7 mouse cellular contexts compared by ENCODE assay signal in genomic region chrX:53642980-53643961, GRCm38 (mm10). TPM values are rescaled to one million over a fixed set of nuclear protein-coding genes. Genes with fewer than 3 reads are reported as not detected.
DNase-seq lines count a peak whose midpoint lies in the region; ATAC-seq and TF ChIP-seq lines count a peak whose summit lies in the region.
"Not testable (repeated sequence)": the region's sequence is repeated elsewhere in the genome, so short reads cannot be mapped to it uniquely, and the experiment has no call there.

Gene Rtl8a, minus strand, starts transcription at chrX:53643682.

- not testable (repeated sequence) for TF ChIP-seq CTCF in embryonic fibroblast, embryonic 13.5 days (IDR thresholded peaks at IDR 0.05; ENCODE audit: borderline replicate concordance, insufficient read depth, low read length); spleen, adult 2 months (IDR thresholded peaks at IDR 0.05; ENCODE audit: extremely low read depth, insufficient read depth, insufficient read length, insufficient replicate concordance)

- H3K9ac ChIP-seq in kidney, embryonic 14.5 days (ENCODE audit: low read depth, low read length); limb, embryonic 14.5 days (ENCODE audit: low read depth, low read length, severe bottlenecking): not testable (repeated sequence)
- H3K9ac ChIP-seq in midbrain, embryonic 16.5 days (ENCODE audit: low read depth, low read length) = peak within 1 kb of the TSS; percentile 34; the same call in 1 of the 2 replicates

- peak within 1 kb of the TSS; percentile 30; the same call in 1 of the 2 replicates for H3K4me2 ChIP-seq in kidney, embryonic 14.5 days (replicated peaks; ENCODE audit: low read depth, low read length)
- H3K4me2 ChIP-seq in limb, embryonic 14.5 days (replicated peaks; ENCODE audit: low read depth, low read length, severe bottlenecking) = peak within 1 kb of the TSS; percentile 42
- H3K4me2 ChIP-seq in midbrain, embryonic 16.5 days (ENCODE audit: low read length) = peak within 1 kb of the TSS; percentile 52

- peak; percentile 93 for DNase-seq in brain, adult 2 months (ENCODE audit: low read depth, low spot score)
- peak; percentile 87 for DNase-seq in heart, embryonic 10.5 days (ENCODE audit: low spot score)
- DNase-seq in limb, embryonic 14.5 days (ENCODE audit: low spot score) = peak; percentile 84
- DNase-seq in spleen, adult 2 months (ENCODE audit: low read depth in 1 of 2, low spot score in 2 of 2) = peak; percentile 32 to 59

- not testable (repeated sequence) for H3K36me3 ChIP-seq in heart, embryonic 10.5 days; kidney, embryonic 14.5 days (ENCODE audit: control insufficient read depth, insufficient read depth, low read length); limb, embryonic 14.5 days (ENCODE audit: control insufficient read depth, insufficient read depth, low read length); midbrain, embryonic 16.5 days (ENCODE audit: control insufficient read depth, insufficient read depth, low read length); spleen, adult 2 months (ENCODE audit: control insufficient read depth, insufficient read depth, low read length)

- 24% methylated on average over 10 of the region's 50 CpGs for WGBS in heart, embryonic 10.5 days
- 21% methylated on average over 10 of the region's 50 CpGs for WGBS in kidney, embryonic 14.5 days
- WGBS in limb, embryonic 14.5 days = 14% methylated on average over 9 of the region's 50 CpGs
- WGBS in midbrain, embryonic 16.5 days = 18% methylated on average over 10 of the region's 50 CpGs
- 34% methylated on average over 12 of the region's 50 CpGs for WGBS in spleen, adult 2 months

- not testable (repeated sequence) for H3K9me3 ChIP-seq in heart, embryonic 10.5 days; kidney, embryonic 14.5 days (ENCODE audit: control insufficient read depth, low read length); limb, embryonic 14.5 days (ENCODE audit: control insufficient read depth, low read length); midbrain, embryonic 16.5 days (replicated peaks; ENCODE audit: control insufficient read depth, low read length, poor library complexity, severe bottlenecking)

- H3K4me3 ChIP-seq in embryonic fibroblast, embryonic 13.5 days (ENCODE audit: insufficient read depth, low read length) = not testable (repeated sequence)
- peak within 1 kb of the TSS; percentile 36 for H3K4me3 ChIP-seq in heart, embryonic 10.5 days
- peak within 1 kb of the TSS; percentile 19; the same call in 1 of the 2 replicates for H3K4me3 ChIP-seq in kidney, embryonic 14.5 days (ENCODE audit: low read length)
- peak within 1 kb of the TSS; percentile 28 for H3K4me3 ChIP-seq in limb, embryonic 14.5 days (replicated peaks; ENCODE audit: low read length)
- peak within 1 kb of the TSS; percentile 36 for H3K4me3 ChIP-seq in midbrain, embryonic 16.5 days (ENCODE audit: low read depth, low read length)
- H3K4me3 ChIP-seq in spleen, adult 2 months (ENCODE audit: extremely low read depth, insufficient read depth, insufficient read length) = peak within 1 kb of the TSS; percentile 38; the same call in 1 of the 2 replicates

- not testable (repeated sequence) for H3K4me1 ChIP-seq in embryonic fibroblast, embryonic 13.5 days (ENCODE audit: control insufficient read depth, insufficient read depth, low read length); heart, embryonic 10.5 days; kidney, embryonic 14.5 days (ENCODE audit: control insufficient read depth, insufficient read depth, low read length); limb, embryonic 14.5 days (ENCODE audit: control insufficient read depth, insufficient read depth, low read length); midbrain, embryonic 16.5 days (ENCODE audit: control insufficient read depth, insufficient read depth, low read length); spleen, adult 2 months (ENCODE audit: control insufficient read depth, insufficient read depth, insufficient read length)

- H3K27ac ChIP-seq in embryonic fibroblast, embryonic 13.5 days (ENCODE audit: insufficient read depth, low read length); kidney, embryonic 14.5 days (ENCODE audit: low read depth, low read length); limb, embryonic 14.5 days (replicated peaks; ENCODE audit: low read depth, low read length); spleen, adult 2 months (ENCODE audit: insufficient read depth, low read length): not testable (repeated sequence)
- peak within 1 kb of the TSS; percentile 29; the same call in 1 of the 2 replicates for H3K27ac ChIP-seq in heart, embryonic 10.5 days
- H3K27ac ChIP-seq in midbrain, embryonic 16.5 days (ENCODE audit: low read length) = peak within 1 kb of the TSS; percentile 77

- not testable (repeated sequence) for H3K27me3 ChIP-seq in heart, embryonic 10.5 days (ENCODE audit: insufficient read depth, poor library complexity, severe bottlenecking); kidney, embryonic 14.5 days (ENCODE audit: control insufficient read depth, insufficient read depth, low read length); limb, embryonic 14.5 days (ENCODE audit: control insufficient read depth, insufficient read depth, low read length); midbrain, embryonic 16.5 days (ENCODE audit: control insufficient read depth, insufficient read depth, low read depth, low read length); spleen, adult 2 months (ENCODE audit: control insufficient read depth, insufficient read depth, low read length)

- ATAC-seq in kidney, embryonic 14.5 days (ENCODE audit: low FRiP score, low TSS enrichment) = peak; percentile 96
- peak; percentile 93 for ATAC-seq in limb, embryonic 14.5 days (ENCODE audit: low FRiP score, low read depth)
- peak; percentile 96 for ATAC-seq in midbrain, embryonic 16.5 days

- peak; percentile 48 for TF ChIP-seq POLR2A in embryonic fibroblast, embryonic 13.5 days (IDR thresholded peaks at IDR 0.05; ENCODE audit: low read depth, low read length)
- TF ChIP-seq POLR2A in limb, embryonic 14.5 days (IDR thresholded peaks at IDR 0.05; ENCODE audit: borderline replicate concordance, extremely low read depth, insufficient read depth, insufficient read length); spleen, adult 2 months (IDR thresholded peaks at IDR 0.05; ENCODE audit: low read depth, low read length): not testable (repeated sequence)

RNA-seq across cellular contexts. Expression of gene Rtl8a, which starts in this region (rescaled TPM):
- polyA plus RNA-seq in embryonic fibroblast, embryonic 13.5 days (2011; ENCODE audit: insufficient read length, low read depth, missing spikeins) = 41.2 and 46.1 TPM in 2 replicates
- 78.5 and 92.4 TPM in 2 replicates for polyA plus RNA-seq in heart, embryonic 10.5 days (2016; fragmentation: Nextera tagmentation; extraction: Ambion mirVana)
- polyA plus RNA-seq in kidney, embryonic 14.5 days (2014; fragmentation: Nextera tagmentation; extraction: Ambion mirVana) = 73.2 and 78.7 TPM in 2 replicates
- 99.8 and 135 TPM in 2 replicates for polyA plus RNA-seq in limb, embryonic 14.5 days (2012; rRNA removed)
- 71.3 and 71.4 TPM in 2 replicates for polyA plus RNA-seq in limb, embryonic 14.5 days (2014; fragmentation: Nextera tagmentation; extraction: Ambion mirVana)
- polyA plus RNA-seq in midbrain, embryonic 16.5 days (2015; fragmentation: Nextera tagmentation; extraction: Ambion mirVana) = 218 and 231 TPM in 2 replicates
- polyA plus RNA-seq in spleen, adult 2 months (2012; rRNA removed) = 42.7 and 52.7 TPM in 2 replicates
